Mouse (Mus musculus) forebrain, embryonic 11.5 days (tissue): ENCODE data around the gene Cacna1d. TPM values are rescaled to one million over a fixed set of nuclear protein-coding genes. Genes with fewer than 3 reads are reported as not detected.

Source experiments
- ATAC-seq: fragments of 200-750 bp; cut with Nextera tagmentation; replicated peaks from 2 replicates; pipeline ENCODE4 v1.8.0; 2017; ENCODE audit warnings: moderate TSS enrichment; ENCODE audit not compliant: low FRiP score
- DNase-seq: peaks from one replicate; pipeline ENCODE4 v3.0.0-alpha.2; 2017; ENCODE audit warnings: low spot score
- H3K27ac ChIP-seq: fragments of 300-500 bp; sonication (generic); 2 replicates; pipeline ENCODE4 v1.5.1; 2014; ENCODE audit warnings: low read depth, low read length
- H3K27me3 ChIP-seq: fragments of 300-500 bp; sonication (generic); 2 replicates; pipeline ENCODE4 v1.6.1; 2014; ENCODE audit warnings: mild to moderate bottlenecking, low read length, mixed read lengths; ENCODE audit not compliant: control insufficient read depth, insufficient read depth
- H3K36me3 ChIP-seq: fragments of 300-500 bp; sonication (generic); 2 replicates; pipeline ENCODE4 v1.6.1; 2014; ENCODE audit warnings: mild to moderate bottlenecking, low read length, moderate library complexity, mixed read lengths; ENCODE audit not compliant: control insufficient read depth, insufficient read depth
- H3K4me1 ChIP-seq: fragments of 300-500 bp; sonication (generic); replicated peaks from 2 replicates; pipeline ENCODE4 v1.6.1; 2014; ENCODE audit warnings: low read length, mixed read lengths; ENCODE audit not compliant: control insufficient read depth, insufficient read depth
- H3K4me2 ChIP-seq: fragments of 300-500 bp; sonication (generic); 2 replicates; pipeline ENCODE4 v1.6.1; 2014; ENCODE audit warnings: low read depth, mild to moderate bottlenecking, low read length, moderate library complexity, mixed read lengths; ENCODE audit not compliant: severe bottlenecking
- H3K4me3 ChIP-seq: fragments of 300-500 bp; sonication (generic); 2 replicates; pipeline ENCODE4 v1.5.1; 2014; ENCODE audit warnings: low read depth, low read length
- H3K9ac ChIP-seq: fragments of 300-500 bp; sonication (generic); 2 replicates; pipeline ENCODE4 v1.6.1; 2014; ENCODE audit warnings: low read length
- H3K9me3 ChIP-seq: fragments of 300-500 bp; sonication (generic); 2 replicates; pipeline ENCODE4 v1.6.1; 2016; ENCODE audit warnings: low read length, mixed read lengths; ENCODE audit not compliant: control insufficient read depth
- WGBS: fragments of 180-500 bp; shearing (Covaris S2); extraction: QIAGEN DNeasy Blood & Tissue Kit; methylation state at CpG from one replicate; pipeline ENCODE4 v1.1.7; 2014; 5-methylcytosine and 5-hydroxymethylcytosine counted together
- polyA plus RNA-seq: library from polyadenylated mRNA; unstranded; fragments of >200 nt; fragmentation: Nextera tagmentation; extraction: Ambion mirVana; gene quantifications from 2 replicates; pipeline ENCODE4 v1.2.1, GENCODE M21; 2014

Cacna1d gene
- polyA plus RNA-seq, 1 experiment from 2014 or later = 1.8 TPM

DNA sequence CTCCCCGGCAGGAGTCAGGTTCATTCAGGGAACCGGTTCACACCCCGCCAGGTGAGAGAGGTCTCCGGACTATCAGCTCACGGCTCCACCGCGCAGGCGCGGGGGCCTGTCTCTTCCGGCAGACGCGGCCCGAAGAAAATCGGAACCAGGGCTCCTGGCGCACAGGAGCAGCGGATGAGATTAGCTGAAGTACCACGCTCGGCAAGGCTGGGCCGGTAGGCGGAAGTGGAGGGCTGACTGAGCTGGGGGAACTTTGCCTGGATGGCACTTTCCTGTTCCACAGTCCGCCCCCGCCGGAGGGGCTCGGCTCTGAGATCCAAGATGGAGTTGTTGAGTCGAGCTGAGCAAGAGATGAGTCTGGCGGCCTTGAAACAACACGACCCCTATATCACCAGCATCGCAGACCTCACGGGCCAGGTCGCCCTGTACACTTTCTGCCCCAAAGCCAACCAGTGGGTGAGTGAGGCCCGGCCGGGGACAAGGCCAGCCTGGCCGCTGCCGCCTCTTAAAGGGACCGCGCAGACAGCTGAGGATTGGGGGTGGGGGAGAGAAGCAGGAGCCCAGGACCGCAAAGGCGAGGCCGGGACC lies 11.8 kb downstream of the Cacna1d start, which contains the start of gene Dcp1a:
Gene Dcp1a (plus strand): TSS at position 175 of the 588 bp plus-strand sequence.
- Histone ChIP-seq H3K4me2 (peak within 1 kb of the TSS; percentile 63), H3K27me3 (no peaks in the 10 kb centered on the region), H3K36me3 (no peaks in the 10 kb centered on the region; the same call in 1 of the 2 replicates), H3K9ac (peak within 1 kb of the TSS; percentile 79), H3K4me3 (peak within 1 kb of the TSS; percentile 59), H3K27ac (peak within 1 kb of the TSS; percentile 55; the same call in 1 of the 2 replicates), H3K4me1 (peaks cover 3% of the 10 kb centered on the region; the same call in 1 of the 2 replicates), H3K9me3 (no peaks in the 10 kb centered on the region)
- WGBS = under 1% methylated on average over 39 of the region's 39 CpGs
- ATAC-seq (peak; percentile 99), DNase-seq (peak; percentile 96)

DNA sequence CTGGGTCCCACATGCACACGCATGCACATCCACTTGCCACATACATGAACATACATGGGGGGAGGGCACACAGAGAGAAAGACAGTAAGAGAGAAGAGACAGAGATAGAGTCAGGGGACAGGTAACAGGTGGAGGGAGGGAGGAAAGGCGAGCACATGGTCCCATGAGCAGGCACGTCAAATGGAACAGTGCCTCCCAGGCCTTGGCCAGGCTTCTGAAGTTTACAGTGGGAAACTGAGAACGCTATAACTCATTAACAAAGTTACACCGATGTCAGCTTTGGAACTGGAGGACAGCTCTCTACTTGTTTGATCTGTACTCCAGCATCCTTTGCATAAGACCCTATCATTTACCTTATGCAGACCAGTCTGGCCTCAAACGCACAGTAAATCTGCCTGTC lies 16.8 kb downstream of the Cacna1d start:
- ATAC-seq = no peak
- H3K4me2 ChIP-seq = no peak overlapping the region
- no peaks in the 10 kb centered on the region for H3K4me1 ChIP-seq
- H3K9me3 ChIP-seq = no peaks in the 10 kb centered on the region
- WGBS = 83% methylated on average over 6 of the region's 6 CpGs
- H3K9ac ChIP-seq = no peak overlapping the region
- no peak overlapping the region for H3K27ac ChIP-seq
- no peaks in the 10 kb centered on the region for H3K27me3 ChIP-seq
- H3K4me3 ChIP-seq = no peak overlapping the region
- no peak for DNase-seq
- H3K36me3 ChIP-seq = no peaks in the 10 kb centered on the region

DNA sequence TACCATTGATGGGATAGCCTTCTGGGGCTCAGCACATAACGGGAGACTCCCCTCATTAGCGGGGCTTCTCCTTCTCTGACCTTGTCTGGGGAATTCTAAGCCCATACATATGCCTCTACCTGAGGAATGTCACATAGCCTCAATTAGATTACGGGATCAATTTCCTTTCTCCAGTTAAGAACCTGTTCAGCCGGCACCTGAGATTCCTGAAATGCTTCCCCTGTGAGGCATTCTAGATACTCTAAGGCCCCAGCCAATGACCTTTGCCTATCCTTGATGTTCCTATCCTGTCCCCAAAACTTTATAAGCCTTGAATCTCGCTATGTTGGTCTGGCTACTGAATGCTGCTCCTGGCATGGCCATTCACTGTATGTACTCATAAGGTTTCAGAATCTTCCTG lies 17.6 kb downstream of the Cacna1d start:
- Histone ChIP-seq H3K4me2 (no peak overlapping the region), H3K9ac (no peak overlapping the region), H3K4me3 (no peak overlapping the region), H3K27ac (no peak overlapping the region), H3K27me3 (no peaks in the 10 kb centered on the region), H3K9me3 (no peaks in the 10 kb centered on the region), H3K4me1 (no peaks in the 10 kb centered on the region), H3K36me3 (no peaks in the 10 kb centered on the region)
- ATAC-seq = no peak
- 71% methylated on average over 5 of the region's 5 CpGs for WGBS
- DNase-seq = no peak

DNA sequence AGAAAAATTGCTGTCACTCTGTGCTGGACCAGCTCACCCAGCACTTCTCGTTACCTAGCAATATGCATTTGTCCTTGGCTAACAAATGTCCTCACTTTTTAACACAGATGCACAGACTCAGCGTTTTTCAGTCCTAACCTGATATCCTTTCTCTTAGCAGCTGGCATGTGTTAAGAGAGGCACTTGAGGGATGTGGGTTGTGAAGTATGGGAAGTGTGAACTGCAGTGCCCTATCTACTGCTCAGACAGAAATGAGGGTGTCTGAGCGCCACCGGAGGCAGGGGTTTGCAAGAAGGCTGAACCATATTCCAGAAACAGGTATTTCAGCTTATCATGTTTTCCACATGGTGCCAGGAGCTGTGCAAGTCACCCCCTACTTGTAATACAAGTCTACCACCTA lies 27.9 kb downstream of the Cacna1d start:
- WGBS = 91% methylated on average over 4 of the region's 4 CpGs

DNA sequence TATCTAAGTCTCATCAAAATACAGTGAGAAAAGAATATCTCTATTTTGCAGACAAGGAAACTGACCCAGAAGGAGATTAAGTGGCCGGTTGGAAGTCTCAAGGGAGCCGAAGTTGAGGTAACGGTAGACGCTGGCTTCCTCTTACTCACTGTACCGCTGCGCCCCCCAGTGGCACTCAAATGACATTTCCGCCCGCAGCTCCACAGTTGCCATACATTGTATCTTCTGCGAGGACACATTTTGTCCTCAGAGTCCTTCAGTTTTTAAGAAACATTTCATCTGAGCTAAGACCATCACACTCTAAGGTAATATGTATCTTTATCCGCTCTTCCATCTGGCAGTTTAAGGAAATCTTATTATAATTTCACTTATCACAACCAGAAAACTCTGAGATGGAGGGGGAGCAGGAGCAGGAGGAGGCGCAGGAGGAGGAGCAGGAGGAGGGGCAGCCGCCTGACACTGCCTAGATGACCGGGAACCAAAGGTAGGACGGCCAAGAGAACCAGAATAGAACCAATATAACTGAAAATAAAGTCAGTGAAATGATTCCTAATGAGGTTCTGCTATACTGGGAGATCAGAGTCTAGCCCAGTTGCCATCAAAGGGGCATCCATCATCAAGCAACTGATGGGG lies 31.2 kb downstream of the Cacna1d start:
- peak; percentile 84 for DNase-seq
- WGBS = 4% methylated on average over 14 of the region's 14 CpGs
- Histone ChIP-seq H3K9ac (no peak overlapping the region), H3K36me3 (no peaks in the 10 kb centered on the region), H3K9me3 (no peaks in the 10 kb centered on the region), H3K4me3 (no peak overlapping the region), H3K27ac (no peak overlapping the region), H3K27me3 (no peaks in the 10 kb centered on the region; the same call in 1 of the 2 replicates), H3K4me1 (no peaks in the 10 kb centered on the region), H3K4me2 (no peak overlapping the region)
- no peak for ATAC-seq

More for the DNA sequence above, 27.9 kb downstream of the Cacna1d start:
- no peaks in the 10 kb centered on the region for H3K9me3 ChIP-seq
- no peaks in the 10 kb centered on the region; the same call in 1 of the 2 replicates for H3K27me3 ChIP-seq
- H3K4me1 ChIP-seq = no peaks in the 10 kb centered on the region
- no peaks in the 10 kb centered on the region for H3K36me3 ChIP-seq
- H3K4me3 ChIP-seq = no peak overlapping the region
- ATAC-seq = no peak
- H3K9ac ChIP-seq = no peak overlapping the region
- no peak overlapping the region for H3K4me2 ChIP-seq
- no peak for DNase-seq
- H3K27ac ChIP-seq = no peak overlapping the region

DNA sequence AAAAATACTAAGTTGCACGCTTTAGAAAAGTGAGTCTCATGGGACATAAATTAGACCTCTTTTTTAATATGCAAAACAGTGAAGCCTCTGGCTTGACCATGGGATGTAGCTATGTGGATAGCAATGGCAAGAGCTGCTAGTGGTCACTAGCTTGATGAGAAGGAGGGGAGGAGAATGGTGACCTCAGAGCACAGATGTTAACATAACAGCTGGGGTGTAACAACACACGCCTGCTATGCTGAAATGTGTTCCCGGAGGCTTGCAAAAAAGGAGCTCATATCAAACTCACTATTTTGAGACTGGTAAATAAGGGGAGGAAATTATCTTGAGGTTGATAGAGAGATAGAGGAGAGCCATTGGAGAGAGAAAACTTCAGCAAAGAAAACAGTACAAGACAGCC lies 32.4 kb downstream of the Cacna1d start:
- Histone ChIP-seq H3K9me3 (no peaks in the 10 kb centered on the region), H3K27ac (no peak overlapping the region), H3K9ac (no peak overlapping the region), H3K4me3 (no peak overlapping the region), H3K27me3 (no peaks in the 10 kb centered on the region; the same call in 1 of the 2 replicates), H3K4me2 (no peak overlapping the region), H3K36me3 (no peaks in the 10 kb centered on the region), H3K4me1 (no peaks in the 10 kb centered on the region)
- ATAC-seq (no peak), DNase-seq (no peak)
- 86% methylated on average over 3 of the region's 3 CpGs for WGBS

DNA sequence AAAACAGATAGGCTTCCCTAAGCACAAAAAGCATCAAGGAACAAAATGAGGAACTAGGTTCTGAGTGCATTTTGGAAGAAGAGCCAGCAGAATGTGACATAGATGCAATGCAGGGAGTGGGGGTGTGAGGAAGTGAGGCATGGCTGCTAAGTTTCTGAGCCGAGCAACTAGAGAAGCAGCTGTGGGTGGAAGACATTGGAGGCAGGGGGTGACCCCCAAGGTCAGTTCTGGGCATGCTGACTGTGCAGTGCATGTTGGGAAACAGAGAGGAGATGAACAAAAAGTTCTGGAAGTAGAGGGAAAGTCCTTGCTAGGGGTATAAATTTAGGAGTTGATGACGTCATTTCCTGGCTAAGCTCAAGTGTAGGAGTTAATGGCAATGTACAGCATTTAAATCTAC lies 33.4 kb downstream of the Cacna1d start:
- H3K4me2 ChIP-seq = no peak overlapping the region
- H3K27ac ChIP-seq = no peak overlapping the region
- H3K27me3 ChIP-seq = no peaks in the 10 kb centered on the region; the same call in 1 of the 2 replicates
- no peaks in the 10 kb centered on the region for H3K36me3 ChIP-seq
- ATAC-seq (no peak), DNase-seq (no peak)
- H3K4me3 ChIP-seq = no peak overlapping the region
- H3K9ac ChIP-seq = no peak overlapping the region
- H3K4me1 ChIP-seq = no peaks in the 10 kb centered on the region
- 55% methylated on average over 2 of the region's 2 CpGs for WGBS
- no peaks in the 10 kb centered on the region for H3K9me3 ChIP-seq

DNA sequence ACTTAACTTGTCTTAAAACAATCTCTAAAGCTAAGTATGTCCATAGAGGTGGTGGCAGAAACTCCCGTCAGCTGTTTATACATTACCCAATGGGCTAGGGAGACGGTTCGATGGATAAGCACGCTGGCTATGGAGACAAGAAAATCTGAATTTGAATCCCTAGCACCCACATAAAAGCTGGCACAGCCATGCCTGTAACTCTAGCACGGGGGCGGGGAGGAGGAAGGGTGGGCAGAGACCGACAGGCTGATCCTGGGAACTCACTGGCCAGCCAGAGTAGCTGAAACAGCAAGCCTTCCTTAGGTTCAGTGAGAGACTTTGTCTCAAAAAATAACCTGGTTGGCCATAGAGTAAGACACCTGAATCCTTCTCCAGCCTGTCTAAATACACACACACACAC lies 33.8 kb downstream of the Cacna1d start:
- H3K27me3 ChIP-seq = no peaks in the 10 kb centered on the region; the same call in 1 of the 2 replicates
- H3K4me2 ChIP-seq = no peak overlapping the region
- H3K9me3 ChIP-seq = no peaks in the 10 kb centered on the region
- H3K4me3 ChIP-seq = no peak overlapping the region
- no peak overlapping the region for H3K9ac ChIP-seq
- DNase-seq (no peak), ATAC-seq (no peak)
- no peaks in the 10 kb centered on the region for H3K4me1 ChIP-seq
- WGBS = 69% methylated on average over 7 of the region's 7 CpGs
- no peaks in the 10 kb centered on the region for H3K36me3 ChIP-seq
- no peak overlapping the region for H3K27ac ChIP-seq
